Mouse (Mus musculus): ENCODE data around the gene Tmem106a.

Gene Tmem106a

GRCm38 (mm10) chr11:101640857-101641709, 59.0 kb downstream of the Tmem106a start:
- DNase-seq (ENCODE audit: low read depth) = peak; percentile 92

Data from NIH3T3 (cell line).